Mouse (Mus musculus) midbrain, postnatal 0 days (tissue): ENCODE results near the gene Sytl1. TPM values are rescaled to one million over a fixed set of nuclear protein-coding genes. Genes with fewer than 3 reads are reported as not detected.
A peak's percentile ranks its signal among the peaks of the same experiment; 100 is the strongest.

Experiments
- ATAC-seq: fragments of 200-750 bp; cut with Nextera tagmentation; 2 replicates; pipeline ENCODE4 v1.8.0; 2017; ENCODE audit warnings: moderate number of reproducible peaks, mild to moderate bottlenecking, moderate TSS enrichment, moderate library complexity; ENCODE audit not compliant: low FRiP score
- DNase-seq: peaks from one replicate; pipeline ENCODE4 v3.0.0-alpha.2; 2015; ENCODE audit warnings: low spot score
- H3K27ac ChIP-seq: fragments of 300-500 bp; sonication (generic); 2 replicates; pipeline ENCODE4 v1.5.1; 2014; ENCODE audit warnings: low read depth, mild to moderate bottlenecking, low read length, mixed read lengths
- H3K27me3 ChIP-seq: fragments of 300-500 bp; sonication (generic); 2 replicates; pipeline ENCODE4 v1.6.1; 2014; ENCODE audit warnings: low read length, control low read depth, mixed read lengths; ENCODE audit not compliant: insufficient read depth
- H3K36me3 ChIP-seq: fragments of 300-500 bp; sonication (generic); 2 replicates; pipeline ENCODE4 v1.6.1; 2014; ENCODE audit warnings: low read length, control low read depth, mixed read lengths; ENCODE audit not compliant: insufficient read depth
- H3K4me1 ChIP-seq: fragments of 300-500 bp; sonication (generic); 2 replicates; pipeline ENCODE4 v1.6.1; 2014; ENCODE audit warnings: mild to moderate bottlenecking, control low read depth, antibody characterized with exemption, low read length, mixed read lengths; ENCODE audit not compliant: insufficient read depth
- H3K4me2 ChIP-seq: fragments of 300-500 bp; sonication (generic); 2 replicates; pipeline ENCODE4 v1.6.1; 2014; ENCODE audit warnings: low read depth, mild to moderate bottlenecking, low read length, mixed read lengths; ENCODE audit not compliant: poor library complexity, severe bottlenecking
- H3K4me3 ChIP-seq: fragments of 300-500 bp; sonication (generic); 2 replicates; pipeline ENCODE4 v1.5.1; 2014; ENCODE audit warnings: low read depth, mild to moderate bottlenecking, low read length, moderate library complexity
- H3K9ac ChIP-seq: fragments of 300-500 bp; sonication (generic); replicated peaks from 2 replicates; pipeline ENCODE4 v1.6.1; 2014; ENCODE audit warnings: mild to moderate bottlenecking, low read length, moderate library complexity, mixed read lengths; ENCODE audit not compliant: poor library complexity, severe bottlenecking
- H3K9me3 ChIP-seq: fragments of 300-500 bp; sonication (generic); 2 replicates; pipeline ENCODE4 v1.6.1; 2016; ENCODE audit warnings: low read length, control low read depth
- CTCF ChIP-seq: IDR thresholded peaks from 2 replicates; pipeline ENCODE4 v1.5.1; 2016; ENCODE audit warnings: antibody characterized with exemption, mild to moderate bottlenecking
- WGBS: fragments of 180-500 bp; shearing (Covaris S2); extraction: QIAGEN DNeasy Blood & Tissue Kit; methylation state at CpG from one replicate; pipeline ENCODE4 v1.1.7; 2014; 5-methylcytosine and 5-hydroxymethylcytosine counted together
- polyA plus RNA-seq: library from polyadenylated mRNA; unstranded; fragments of >200 nt; fragmentation: Nextera tagmentation; extraction: Ambion mirVana; gene quantifications from 2 replicates; pipeline ENCODE4 v1.2.1, GENCODE M21; 2015
- total RNA-seq: library from RNA; depleted of rRNA; stranded (reverse); fragments of >200 nt; gene quantifications from 2 replicates; pipeline ENCODE4 v1.2.3, GENCODE M21; 2014

Gene Sytl1
- total and polyA plus RNA-seq, 2 experiments from 2014 or later = 0.21 to 1.6 TPM

- H3K9ac ChIP-seq = no peak overlapping the region
- no peak overlapping the region for H3K4me3 ChIP-seq
- WGBS = 41% methylated on average over 11 of the region's 11 CpGs
- no peaks in the 10 kb centered on the region for H3K27me3 ChIP-seq
- peaks cover 15% of the 10 kb centered on the region for H3K36me3 ChIP-seq
- no peaks in the 10 kb centered on the region for H3K4me1 ChIP-seq
- DNase-seq (no peak), ATAC-seq (no peak)
- H3K9me3 ChIP-seq = no peaks in the 10 kb centered on the region
- no peak overlapping the region for H3K4me2 ChIP-seq
- H3K27ac ChIP-seq = no peak overlapping the region
- no peak for TF ChIP-seq CTCF
These were observed 31.2 kb upstream of the Sytl1 start for GRCm38 (mm10) chr4:133294084-133294483.

- Histone ChIP-seq H3K4me2 (no peak overlapping the region), H3K36me3 (peaks cover 15% of the 10 kb centered on the region), H3K9ac (no peak overlapping the region; the same call in 1 of the 2 replicates), H3K4me3 (no peak overlapping the region), H3K4me1 (no peaks in the 10 kb centered on the region), H3K27me3 (no peaks in the 10 kb centered on the region), H3K9me3 (no peaks in the 10 kb centered on the region), H3K27ac (peak overlapping the region; percentile 6; the same call in 1 of the 2 replicates)
- TF ChIP-seq CTCF = no peak
- WGBS = 20% methylated on average over 20 of the region's 24 CpGs
- no peak for DNase-seq
- no peak for ATAC-seq
These were observed 30.3 kb upstream of the Sytl1 start for GRCm38 (mm10) chr4:133292901-133293843.

- ATAC-seq (no peak), DNase-seq (no peak)
- H3K4me1 ChIP-seq = no peaks in the 10 kb centered on the region
- no peak overlapping the region for H3K9ac ChIP-seq
- no peak overlapping the region for H3K4me3 ChIP-seq
- H3K9me3 ChIP-seq = no peaks in the 10 kb centered on the region
- H3K27ac ChIP-seq = no peak overlapping the region
- 47% methylated on average over 4 of the region's 4 CpGs for WGBS
- no peaks in the 10 kb centered on the region for H3K27me3 ChIP-seq
- peaks cover 15% of the 10 kb centered on the region for H3K36me3 ChIP-seq
- no peak for TF ChIP-seq CTCF
- no peak overlapping the region for H3K4me2 ChIP-seq
These were observed 29.5 kb upstream of the Sytl1 start for GRCm38 (mm10) chr4:133292405-133292804.

- no peak overlapping the region for H3K27ac ChIP-seq
- whole genome bisulfite sequencing = 91% methylated on average over 1 of the region's 1 CpGs
- no peak overlapping the region for H3K4me2 ChIP-seq
- no peaks in the 10 kb centered on the region for H3K27me3 ChIP-seq
- peaks cover 15% of the 10 kb centered on the region for H3K36me3 ChIP-seq
- no peaks in the 10 kb centered on the region for H3K9me3 ChIP-seq
- TF ChIP-seq CTCF = no peak
- H3K4me1 ChIP-seq = no peaks in the 10 kb centered on the region
- ATAC-seq = no peak
- H3K4me3 ChIP-seq = no peak overlapping the region
- no peak for DNase-seq
- no peak overlapping the region for H3K9ac ChIP-seq
These were observed 28.3 kb upstream of the Sytl1 start for GRCm38 (mm10) chr4:133291255-133291654.

- TF ChIP-seq CTCF = no peak
- H3K4me1 ChIP-seq = no peaks in the 10 kb centered on the region
- H3K4me3 ChIP-seq = no peak overlapping the region
- H3K27ac ChIP-seq = no peak overlapping the region
- no peak for DNase-seq
- H3K36me3 ChIP-seq = no peaks in the 10 kb centered on the region
- no peaks in the 10 kb centered on the region for H3K27me3 ChIP-seq
- no peaks in the 10 kb centered on the region for H3K9me3 ChIP-seq
- no peak for ATAC-seq
- H3K9ac ChIP-seq = no peak overlapping the region
- WGBS = 88% methylated on average over 4 of the region's 4 CpGs
- no peak overlapping the region for H3K4me2 ChIP-seq
These were observed 23.7 kb upstream of the Sytl1 start for GRCm38 (mm10) chr4:133286476-133287077.

- Histone ChIP-seq H3K36me3 (no peaks in the 10 kb centered on the region), H3K4me3 (no peak overlapping the region), H3K4me2 (no peak overlapping the region), H3K4me1 (no peaks in the 10 kb centered on the region), H3K9ac (no peak overlapping the region), H3K9me3 (no peaks in the 10 kb centered on the region), H3K27me3 (no peaks in the 10 kb centered on the region), H3K27ac (no peak overlapping the region)
- 76% methylated on average over 5 of the region's 5 CpGs for WGBS
- no peak for TF ChIP-seq CTCF
- no peak for ATAC-seq
- no peak for DNase-seq
These were observed 23.0 kb upstream of the Sytl1 start for GRCm38 (mm10) chr4:133285950-133286349.
